14 mouse cellular contexts compared by ENCODE assay signal in genomic region chr8:48793729-48794128, GRCm38 (mm10). TPM values are rescaled to one million over a fixed set of nuclear protein-coding genes. Genes with fewer than 3 reads are reported as not detected.
"Had no signal": no experiment of that assay in that cellular context is flagged by ENCODE, and none has a peak within 500 bp of the region (broad histone marks: within the 10 kb centered on the region; RNA-seq: fewer than 3 reads in every experiment).

No protein-coding gene starts in this region.

- H3K4me2 ChIP-seq: limb, embryonic 12.5 days; lung, embryonic 15.5 days; midbrain, embryonic 12.5 days; neural tube, embryonic 12.5 days had no signal

- H3K27ac ChIP-seq: left cerebral cortex, adult 2 months; limb, embryonic 12.5 days; lung, embryonic 15.5 days; macrophage; midbrain, embryonic 12.5 days; neural tube, embryonic 12.5 days had no signal

- DNase-seq: kidney, adult 8-10 months; kidney, postnatal 25 days; liver; lung, postnatal 14 days; thymus, adult 18-20 months; thymus, postnatal 14 days had no signal

- H3K9ac ChIP-seq: limb, embryonic 12.5 days; lung, embryonic 15.5 days; midbrain, embryonic 12.5 days; neural tube, embryonic 12.5 days had no signal

- H3K9me3 ChIP-seq: limb, embryonic 12.5 days; lung, embryonic 15.5 days; midbrain, embryonic 12.5 days; neural tube, embryonic 12.5 days had no signal

- H3K4me3 ChIP-seq: left cerebral cortex, adult 2 months; limb, embryonic 12.5 days; lung, embryonic 15.5 days; megakaryocyte, embryonic 14.5 days; midbrain, embryonic 12.5 days; neural tube, embryonic 12.5 days had no signal

- ATAC-seq: intestine, postnatal 0 days had no signal

- H3K4me1 ChIP-seq: lung, embryonic 15.5 days; megakaryocyte, embryonic 14.5 days had no signal

- H3K27me3 ChIP-seq: limb, embryonic 12.5 days; megakaryocyte, embryonic 14.5 days; midbrain, embryonic 12.5 days; neural tube, embryonic 12.5 days had no signal

- H3K36me3 ChIP-seq: limb, embryonic 12.5 days; lung, embryonic 15.5 days; midbrain, embryonic 12.5 days; neural tube, embryonic 12.5 days had no signal

RNA-seq across cellular contexts. Expression of gene Tenm3, which starts 50.0 kb away (rescaled TPM):
- polyA plus RNA-seq: macrophage had no signal
